Mouse (Mus musculus): ENCODE results near the gene Ppp2r5d. TPM values are rescaled to one million over a fixed set of nuclear protein-coding genes. Genes with fewer than 3 reads are reported as not detected.

Ppp2r5d gene
- polyA plus RNA-seq, 2 experiments, result 83.2 to 115 TPM

DNA sequence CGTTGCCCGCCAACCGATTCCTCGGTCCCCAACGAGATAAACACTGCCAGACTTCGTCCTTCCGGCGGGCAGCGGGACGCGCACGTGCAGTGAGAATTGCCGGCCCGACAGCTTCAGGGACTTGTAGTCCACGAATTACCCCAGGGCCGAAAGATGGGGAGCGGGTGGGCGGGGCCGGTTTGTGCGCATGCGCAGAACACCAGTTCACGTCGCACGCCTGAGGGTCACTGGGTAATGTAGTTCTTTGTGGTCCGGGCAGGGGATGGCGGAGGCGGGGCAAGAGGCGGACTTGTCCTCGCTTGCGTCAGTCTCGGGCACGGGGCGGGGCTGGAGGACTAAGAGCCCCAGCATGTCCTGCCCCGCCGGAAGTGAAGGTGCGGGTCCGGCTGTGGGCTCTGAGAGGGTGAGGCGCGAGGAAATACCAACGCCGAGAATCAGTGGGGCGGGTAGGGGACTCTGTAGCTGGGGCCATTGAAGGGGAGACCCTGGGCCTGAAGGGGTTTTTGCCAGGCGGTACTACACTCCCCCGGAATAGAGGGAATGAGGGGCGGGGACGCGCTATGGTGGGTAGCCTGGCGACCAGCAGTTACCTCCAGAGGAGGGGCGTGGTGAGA, 24.0 kb downstream of the Ppp2r5d start, which contains the start of gene Klhdc3:
Gene Klhdc3, minus strand, starts transcription at position 155 of the 614 bp plus-strand sequence.
- WGBS, result under 1% methylated on average over 46 of the region's 49 CpGs
- Histone ChIP-seq H3K4me1 (ENCODE audit: control insufficient read depth, insufficient read depth, low read length) (peaks cover 15% of the 10 kb centered on the region), H3K4me3 (replicated peaks; ENCODE audit: low read length) (peak within 1 kb of the TSS; percentile 87), H3K27ac (replicated peaks; ENCODE audit: low read depth, low read length) (peak within 1 kb of the TSS; percentile 81), H3K4me2 (replicated peaks; ENCODE audit: low read depth, low read length, severe bottlenecking) (peak within 1 kb of the TSS; percentile 86), H3K9ac (ENCODE audit: low read depth, low read length, severe bottlenecking) (peak within 1 kb of the TSS; percentile 73), H3K36me3 (ENCODE audit: control insufficient read depth, insufficient read depth, low read length) (peaks cover 60% of the 10 kb centered on the region), H3K27me3 (ENCODE audit: control insufficient read depth, insufficient read depth, low read length) (no peaks in the 10 kb centered on the region), H3K9me3 (ENCODE audit: control insufficient read depth, low read length) (no peaks in the 10 kb centered on the region)
- ATAC-seq (ENCODE audit: low FRiP score, low read depth) (peak; percentile 97), DNase-seq (ENCODE audit: low spot score) (peak; percentile 97)
- TF ChIP-seq POLR2A (IDR thresholded peaks at IDR 0.05; ENCODE audit: borderline replicate concordance, extremely low read depth, insufficient read depth, insufficient read length), result no peak

DNA sequence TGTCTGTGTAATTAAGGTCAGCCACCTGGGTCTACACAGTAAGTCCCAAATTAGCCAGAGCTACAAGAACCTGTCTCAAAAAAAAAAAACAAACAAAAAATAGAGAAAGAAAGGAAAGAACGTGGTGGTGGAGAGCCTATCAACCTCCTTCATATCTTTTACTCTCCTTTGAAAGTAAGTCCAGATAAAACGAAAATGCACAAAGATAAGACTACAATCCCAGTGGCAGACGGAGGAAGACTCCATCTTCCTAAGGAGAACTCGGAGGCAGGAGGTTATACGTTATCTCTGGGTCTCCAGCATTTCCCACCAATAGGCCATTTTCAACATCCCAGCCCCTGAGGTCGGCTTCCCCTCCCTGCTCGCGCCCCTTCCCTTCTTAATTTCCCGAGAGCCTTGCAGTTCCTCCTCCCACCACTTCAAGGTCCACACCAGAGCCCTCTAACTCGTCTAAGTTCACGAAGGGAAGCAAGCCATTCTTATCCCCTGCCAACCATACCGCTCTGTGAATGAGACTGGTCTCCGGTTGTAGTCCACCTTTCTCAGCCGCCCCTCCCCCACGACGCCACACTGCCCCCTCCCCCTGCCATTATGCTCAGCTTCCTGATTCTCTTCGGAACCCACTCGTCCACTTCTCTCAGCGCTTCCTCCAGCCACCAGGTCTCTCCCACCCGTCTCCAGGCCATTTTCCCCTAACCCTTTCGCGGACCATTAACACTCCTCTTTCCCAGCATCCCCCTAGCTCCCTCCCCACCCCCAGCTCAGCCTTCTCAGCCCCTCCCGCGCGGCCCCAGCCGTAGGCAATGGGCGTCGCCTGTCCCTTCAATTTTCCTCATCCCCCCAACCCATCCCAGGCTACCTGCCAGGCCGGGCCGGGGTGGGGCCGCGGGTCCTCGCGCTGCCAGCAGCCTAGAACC, 24.8 kb downstream of the Ppp2r5d start:
- DNase-seq (ENCODE audit: low spot score) (no peak), ATAC-seq (ENCODE audit: low FRiP score, low read depth) (peak; percentile 34)
- peak overlapping the region; percentile 73 for H3K9ac ChIP-seq (ENCODE audit: low read depth, low read length, severe bottlenecking)
- peak overlapping the region; percentile 63 for H3K4me2 ChIP-seq (replicated peaks; ENCODE audit: low read depth, low read length, severe bottlenecking)
- WGBS, result under 1% methylated on average over 34 of the region's 34 CpGs
- no peaks in the 10 kb centered on the region for H3K27me3 ChIP-seq (ENCODE audit: control insufficient read depth, insufficient read depth, low read length)
- H3K4me1 ChIP-seq (ENCODE audit: control insufficient read depth, insufficient read depth, low read length), result peaks cover 15% of the 10 kb centered on the region
- TF ChIP-seq POLR2A (IDR thresholded peaks at IDR 0.05; ENCODE audit: borderline replicate concordance, extremely low read depth, insufficient read depth, insufficient read length), result no peak
- peak overlapping the region; percentile 81 for H3K27ac ChIP-seq (replicated peaks; ENCODE audit: low read depth, low read length)
- H3K4me3 ChIP-seq (replicated peaks; ENCODE audit: low read length), result peak overlapping the region; percentile 87
- H3K36me3 ChIP-seq (ENCODE audit: control insufficient read depth, insufficient read depth, low read length), result peaks cover 57% of the 10 kb centered on the region
- no peaks in the 10 kb centered on the region for H3K9me3 ChIP-seq (ENCODE audit: control insufficient read depth, low read length)

DNA sequence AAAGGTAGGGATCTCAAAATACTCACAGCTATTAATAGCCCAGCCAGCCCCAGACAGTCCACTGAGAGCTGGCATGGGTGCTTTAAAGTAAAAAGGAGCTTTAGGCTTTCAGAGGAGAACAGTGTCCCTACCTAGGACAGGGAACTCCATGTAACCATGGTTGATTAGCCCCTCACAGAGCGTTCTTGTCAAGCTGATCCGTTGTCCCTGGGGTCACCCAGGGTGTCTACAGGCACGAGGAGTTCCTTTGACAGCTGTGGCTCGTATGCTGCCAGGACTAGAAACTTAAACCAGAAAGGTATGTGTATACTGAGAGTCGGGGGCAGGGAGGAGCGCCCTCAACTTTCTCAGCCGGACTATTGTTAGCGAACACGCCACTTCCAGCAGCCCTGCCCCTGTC, 26.0 kb downstream of the Ppp2r5d start:
- no peak for TF ChIP-seq POLR2A (IDR thresholded peaks at IDR 0.05; ENCODE audit: borderline replicate concordance, extremely low read depth, insufficient read depth, insufficient read length)

DNA sequence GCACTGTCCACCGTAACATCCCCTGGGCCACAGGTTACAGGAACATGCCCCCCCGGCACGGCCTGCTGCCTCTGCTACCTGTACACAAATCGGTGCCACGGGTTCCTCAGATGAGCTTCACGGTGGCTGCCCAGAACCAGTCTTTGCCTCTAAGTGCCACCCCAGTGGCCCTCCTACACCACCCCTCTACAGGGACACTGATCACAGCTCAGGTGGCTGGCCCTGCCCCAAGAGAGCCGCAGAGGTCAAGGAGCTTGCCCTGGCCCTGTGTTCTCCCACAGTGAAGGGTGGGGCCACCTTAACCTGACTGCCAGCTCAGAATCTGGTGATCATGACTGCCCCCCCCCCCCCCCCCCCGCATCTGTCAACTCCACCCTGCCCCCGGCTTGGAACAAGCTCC, 26.5 kb downstream of the Ppp2r5d start, which contains the start of gene Mea1:
Gene Mea1, plus strand, starts transcription at position 378 of the 400 bp plus-strand sequence.
- H3K9me3 ChIP-seq (ENCODE audit: control insufficient read depth, low read length), result no peaks in the 10 kb centered on the region
- peak within 1 kb of the TSS; percentile 73 for H3K9ac ChIP-seq (ENCODE audit: low read depth, low read length, severe bottlenecking)
- 100% methylated on average over 7 of the region's 9 CpGs for WGBS
- no peaks in the 10 kb centered on the region for H3K27me3 ChIP-seq (ENCODE audit: control insufficient read depth, insufficient read depth, low read length)
- H3K27ac ChIP-seq (replicated peaks; ENCODE audit: low read depth, low read length), result no peak within 1 kb of the TSS
- H3K4me2 ChIP-seq (replicated peaks; ENCODE audit: low read depth, low read length, severe bottlenecking), result peak within 1 kb of the TSS; percentile 63
- H3K4me3 ChIP-seq (replicated peaks; ENCODE audit: low read length), result peak within 1 kb of the TSS; percentile 87
- ATAC-seq (ENCODE audit: low FRiP score, low read depth) (no peak), DNase-seq (ENCODE audit: low spot score) (no peak)
- peaks cover 23% of the 10 kb centered on the region for H3K4me1 ChIP-seq (ENCODE audit: control insufficient read depth, insufficient read depth, low read length)
- H3K36me3 ChIP-seq (ENCODE audit: control insufficient read depth, insufficient read depth, low read length), result peaks cover 46% of the 10 kb centered on the region
- TF ChIP-seq POLR2A (IDR thresholded peaks at IDR 0.05; ENCODE audit: borderline replicate concordance, extremely low read depth, insufficient read depth, insufficient read length), result no peak

More for the DNA sequence above, 26.0 kb downstream of the Ppp2r5d start:
- Histone ChIP-seq H3K9ac (ENCODE audit: low read depth, low read length, severe bottlenecking) (0 out of 2 replicates have a peak overlapping the region, but pooled peaks have one; percentile 73), H3K4me1 (ENCODE audit: control insufficient read depth, insufficient read depth, low read length) (peaks cover 21% of the 10 kb centered on the region), H3K36me3 (ENCODE audit: control insufficient read depth, insufficient read depth, low read length) (peaks cover 51% of the 10 kb centered on the region), H3K9me3 (ENCODE audit: control insufficient read depth, low read length) (no peaks in the 10 kb centered on the region), H3K27ac (replicated peaks; ENCODE audit: low read depth, low read length) (no peak overlapping the region), H3K4me2 (replicated peaks; ENCODE audit: low read depth, low read length, severe bottlenecking) (peak overlapping the region; percentile 63), H3K27me3 (ENCODE audit: control insufficient read depth, insufficient read depth, low read length) (no peaks in the 10 kb centered on the region), H3K4me3 (replicated peaks; ENCODE audit: low read length) (peak overlapping the region; percentile 87)
- DNase-seq (ENCODE audit: low spot score) (no peak), ATAC-seq (ENCODE audit: low FRiP score, low read depth) (no peak)
- 58% methylated on average over 9 of the region's 9 CpGs for WGBS
